9 mouse cellular contexts compared by ENCODE assay signal in the genomic region with DNA sequence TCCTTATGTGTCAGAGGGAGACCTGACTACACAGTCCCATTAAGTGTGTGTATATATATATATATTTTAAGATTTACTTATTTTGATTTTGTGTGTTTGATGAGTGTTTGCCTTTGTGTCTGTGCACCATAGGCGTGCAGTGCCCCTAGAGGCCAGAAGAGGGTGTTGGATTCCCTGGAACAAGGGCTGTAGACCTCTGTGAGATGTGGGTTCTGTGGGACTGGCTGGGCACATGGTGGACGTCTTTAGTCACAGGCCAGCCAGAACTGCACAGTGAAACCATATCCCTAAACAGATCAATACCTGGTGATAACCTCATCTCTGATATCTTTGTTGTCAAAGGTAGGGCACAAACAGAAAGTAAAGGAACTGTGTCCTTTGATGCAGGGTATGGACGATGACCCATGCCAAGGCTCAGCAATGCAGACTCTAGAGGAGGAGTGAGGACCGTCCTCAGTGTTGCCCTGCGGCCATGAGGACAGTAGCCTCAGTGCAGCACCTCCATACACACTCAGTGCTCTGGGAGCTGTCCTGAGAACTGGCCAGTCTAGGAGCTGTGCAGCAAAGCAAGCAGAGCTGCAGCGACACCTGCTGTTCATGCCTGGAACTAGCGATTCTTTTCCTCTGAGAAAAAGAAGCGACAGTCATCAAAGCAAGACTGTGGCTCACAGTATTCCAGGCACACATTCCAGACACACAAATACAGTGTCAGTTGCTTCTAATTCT. TPM values are rescaled to one million over a fixed set of nuclear protein-coding genes. Genes with fewer than 3 reads are reported as not detected.
DNase-seq lines count a peak whose midpoint lies in the region; ATAC-seq lines count a peak whose summit lies in the region.
"Had no signal": no experiment of that assay in that cellular context is flagged by ENCODE, and none has a peak within 500 bp of the region (broad histone marks: within the 10 kb centered on the region; RNA-seq: fewer than 3 reads in every experiment).

No protein-coding gene starts in this region.

- no peak overlapping the region for H3K4me2 ChIP-seq in forebrain, embryonic 16.5 days (ENCODE audit: low read length)
- H3K4me2 ChIP-seq in intestine, embryonic 14.5 days (ENCODE audit: low read length), result no peak overlapping the region
- H3K4me2 ChIP-seq in limb, embryonic 11.5 days (ENCODE audit: low read depth, severe bottlenecking), result no peak overlapping the region
- no peak overlapping the region for H3K4me2 ChIP-seq in midbrain, embryonic 14.5 days (ENCODE audit: low read length)

- no peak overlapping the region for H3K4me3 ChIP-seq in forebrain, embryonic 16.5 days (replicated peaks; ENCODE audit: low read length)
- H3K4me3 ChIP-seq in intestine, embryonic 14.5 days (ENCODE audit: low read depth, low read length), result no peak overlapping the region
- no peak overlapping the region for H3K4me3 ChIP-seq in limb, embryonic 11.5 days (ENCODE audit: low read depth, low read length)
- no peak overlapping the region for H3K4me3 ChIP-seq in midbrain, embryonic 14.5 days (replicated peaks; ENCODE audit: low read depth, low read length)

- 0 out of 2 replicates have a peak, but pooled peaks cover 6% of the 10 kb centered on the region for H3K9me3 ChIP-seq in forebrain, embryonic 16.5 days (ENCODE audit: control insufficient read depth, low read length)
- H3K9me3 ChIP-seq in intestine, embryonic 14.5 days (ENCODE audit: control insufficient read depth, low read length), result peaks cover 6% of the 10 kb centered on the region
- 0 out of 2 replicates have a peak, but pooled peaks cover 3% of the 10 kb centered on the region for H3K9me3 ChIP-seq in limb, embryonic 11.5 days (ENCODE audit: control insufficient read depth, low read length)
- no peaks in the 10 kb centered on the region for H3K9me3 ChIP-seq in midbrain, embryonic 14.5 days (ENCODE audit: control insufficient read depth, low read length)

- DNase-seq in CD4-positive, CD25-positive, alpha-beta regulatory T cell, adult 2 months (ENCODE audit: low read depth, low spot score), result peak; percentile 71
- DNase-seq in cerebellum, adult 11-12 months, result peak; percentile 75
- DNase-seq in intestine, embryonic 14.5 days (ENCODE audit: low spot score), result peak; percentile 86
- peak; percentile 81 for DNase-seq in limb, embryonic 11.5 days (ENCODE audit: low spot score)
- DNase-seq in midbrain, embryonic 14.5 days, result peak; percentile 88
- peak; percentile 55 to 68 for DNase-seq in spleen, postnatal 14 days (ENCODE audit: low spot score in 2 of 2)

- H3K27me3 ChIP-seq in forebrain, embryonic 16.5 days (replicated peaks; ENCODE audit: control insufficient read depth, insufficient read depth, low read length), result no peaks in the 10 kb centered on the region
- no peaks in the 10 kb centered on the region for H3K27me3 ChIP-seq in intestine, embryonic 14.5 days (replicated peaks; ENCODE audit: control insufficient read depth, insufficient read depth, low read length)
- no peaks in the 10 kb centered on the region for H3K27me3 ChIP-seq in limb, embryonic 11.5 days (ENCODE audit: control insufficient read depth, insufficient read depth, low read length)
- H3K27me3 ChIP-seq in midbrain, embryonic 14.5 days (ENCODE audit: control insufficient read depth, insufficient read depth, low read length), result no peaks in the 10 kb centered on the region

- H3K9ac ChIP-seq in forebrain, embryonic 16.5 days (replicated peaks; ENCODE audit: low read depth, low read length), result no peak overlapping the region
- H3K9ac ChIP-seq in intestine, embryonic 14.5 days (ENCODE audit: low read length), result no peak overlapping the region
- H3K9ac ChIP-seq in limb, embryonic 11.5 days (ENCODE audit: low read length), result no peak overlapping the region
- H3K9ac ChIP-seq in midbrain, embryonic 14.5 days (replicated peaks; ENCODE audit: low read length), result no peak overlapping the region

- 0 out of 2 replicates have a peak, but pooled peaks cover 2% of the 10 kb centered on the region for H3K36me3 ChIP-seq in forebrain, embryonic 16.5 days (ENCODE audit: control insufficient read depth, insufficient read depth)
- H3K36me3 ChIP-seq in intestine, embryonic 14.5 days (ENCODE audit: control insufficient read depth, insufficient read depth, low read length), result peaks cover 45% of the 10 kb centered on the region
- peaks cover 18% of the 10 kb centered on the region for H3K36me3 ChIP-seq in limb, embryonic 11.5 days (ENCODE audit: control insufficient read depth, insufficient read depth, low read length)
- peaks cover 31% of the 10 kb centered on the region for H3K36me3 ChIP-seq in midbrain, embryonic 14.5 days (ENCODE audit: control insufficient read depth, insufficient read depth, low read length)

- H3K4me1 ChIP-seq in forebrain, embryonic 16.5 days (replicated peaks; ENCODE audit: control insufficient read depth, insufficient read depth, low read length), result no peaks in the 10 kb centered on the region
- H3K4me1 ChIP-seq in intestine, embryonic 14.5 days (replicated peaks; ENCODE audit: control insufficient read depth, insufficient read depth, low read length), result no peaks in the 10 kb centered on the region
- peaks cover 6% of the 10 kb centered on the region; the same call in 1 of the 2 replicates for H3K4me1 ChIP-seq in limb, embryonic 11.5 days (ENCODE audit: control insufficient read depth, insufficient read depth, low read length)
- H3K4me1 ChIP-seq in midbrain, embryonic 14.5 days (ENCODE audit: control insufficient read depth, insufficient read depth, low read length), result no peaks in the 10 kb centered on the region

- no peak overlapping the region for H3K27ac ChIP-seq in forebrain, embryonic 16.5 days (ENCODE audit: low read length)
- H3K27ac ChIP-seq in intestine, embryonic 14.5 days (ENCODE audit: low read depth), result no peak overlapping the region
- H3K27ac ChIP-seq in limb, embryonic 11.5 days (replicated peaks; ENCODE audit: low read depth, low read length), result no peak overlapping the region
- H3K27ac ChIP-seq in midbrain, embryonic 14.5 days (replicated peaks; ENCODE audit: low read depth, low read length), result no peak overlapping the region

- no peak for ATAC-seq in CD4-positive, CD25-positive, alpha-beta regulatory T cell, adult 4 months
- peak; percentile 72 for ATAC-seq in forebrain, embryonic 16.5 days
- ATAC-seq in intestine, embryonic 14.5 days (replicated peaks; ENCODE audit: low FRiP score, low TSS enrichment, low read depth), result no peak; the same call in 1 of the 2 replicates
- no peak for ATAC-seq in limb, embryonic 11.5 days (ENCODE audit: insufficient number of reproducible peaks, low FRiP score, low TSS enrichment, low read depth)
- peak; percentile 48; the same call in 1 of the 2 replicates for ATAC-seq in midbrain, embryonic 14.5 days (ENCODE audit: low FRiP score, low TSS enrichment)

- 69% methylated on average over 8 of the region's 8 CpGs for WGBS in forebrain, embryonic 16.5 days
- WGBS in intestine, embryonic 14.5 days, result 61% methylated on average over 8 of the region's 8 CpGs
- 67% methylated on average over 8 of the region's 8 CpGs for WGBS in limb, embryonic 11.5 days
- 68% methylated on average over 8 of the region's 8 CpGs for WGBS in midbrain, embryonic 14.5 days

RNA-seq across cellular contexts. Expression of a gene that starts 40.2 kb away (rescaled TPM):
- polyA plus RNA-seq in CD4-positive, CD25-positive, alpha-beta regulatory T cell, adult 4 months (2017; shearing (Covaris generic)), result not detected
- polyA plus RNA-seq in forebrain, embryonic 16.5 days (2015; fragmentation: Nextera tagmentation; extraction: Ambion mirVana), result 0.27 and 0.70 TPM in 2 replicates
- 8.6 and 12.0 TPM in 2 replicates for polyA plus RNA-seq in intestine, embryonic 14.5 days (2014; fragmentation: Nextera tagmentation; extraction: Ambion mirVana)
- polyA plus RNA-seq in limb, embryonic 11.5 days (2014; fragmentation: Nextera tagmentation; extraction: Ambion mirVana), result 0.24 and 0.27 TPM in 2 replicates
- 1.5 and 2.7 TPM in 2 replicates for polyA plus RNA-seq in midbrain, embryonic 14.5 days (2014; fragmentation: Nextera tagmentation; extraction: Ambion mirVana)
- polyA plus RNA-seq: C2C12 had no signal

RNA-seq across cellular contexts. Expression of a gene that starts 51.5 kb away (rescaled TPM):
- polyA plus RNA-seq in CD4-positive, CD25-positive, alpha-beta regulatory T cell, adult 4 months (2017; shearing (Covaris generic)), result 10 to 100 TPM; 14.6 to 14.9 TPM
- 11.9 and 12.4 TPM in 2 replicates for polyA plus RNA-seq in forebrain, embryonic 16.5 days (2015; fragmentation: Nextera tagmentation; extraction: Ambion mirVana)
- 20.1 and 23.4 TPM in 2 replicates for polyA plus RNA-seq in intestine, embryonic 14.5 days (2014; fragmentation: Nextera tagmentation; extraction: Ambion mirVana)
- 16.7 and 17.6 TPM in 2 replicates for polyA plus RNA-seq in limb, embryonic 11.5 days (2014; fragmentation: Nextera tagmentation; extraction: Ambion mirVana)
- polyA plus RNA-seq in midbrain, embryonic 14.5 days (2014; fragmentation: Nextera tagmentation; extraction: Ambion mirVana), result 11.7 and 12.9 TPM in 2 replicates

Comparison
In these comparisons a context has a peak if more than half of its experiments do, and no peak if none do; other contexts are left out.
1. ATAC-seq: peak in forebrain, embryonic 16.5 days (single experiment) and midbrain, embryonic 14.5 days (single experiment); none in CD4-positive, CD25-positive, alpha-beta regulatory T cell, adult 4 months (single experiment), intestine, embryonic 14.5 days (single experiment) and limb, embryonic 11.5 days (single experiment).
2. Peak in every context shown above with its lines, with median percentiles within 50 percentile points of each other: DNase-seq.